Mouse (Mus musculus) stomach, postnatal 0 days (tissue): ENCODE results near the gene 1700015G11Rik. TPM values are rescaled to one million over a fixed set of nuclear protein-coding genes. Genes with fewer than 3 reads are reported as not detected.
A peak's percentile ranks its signal among the peaks of the same experiment; 100 is the strongest.

Experiments
- ATAC-seq: fragments of 200-750 bp; cut with Nextera tagmentation; 2 replicates; pipeline ENCODE4 v1.8.0; 2017; ENCODE audit not compliant: low FRiP score, low TSS enrichment
- DNase-seq: peaks from one replicate; pipeline ENCODE4 v3.0.0-alpha.2; 2016; ENCODE audit warnings: low spot score
- H3K27ac ChIP-seq: fragments of 300-500 bp; sonication (generic); replicated peaks from 2 replicates; pipeline ENCODE4 v1.5.1; 2014; ENCODE audit warnings: mild to moderate bottlenecking, control low read depth
- H3K27me3 ChIP-seq: fragments of 300-500 bp; sonication (generic); 2 replicates; pipeline ENCODE4 v1.6.1; 2014; ENCODE audit warnings: low read length; ENCODE audit not compliant: control insufficient read depth, insufficient read depth
- H3K36me3 ChIP-seq: fragments of 300-500 bp; sonication (generic); 2 replicates; pipeline ENCODE4 v1.6.1; 2014; ENCODE audit warnings: low read length, mixed read lengths; ENCODE audit not compliant: control insufficient read depth, insufficient read depth
- H3K4me1 ChIP-seq: fragments of 300-500 bp; sonication (generic); replicated peaks from 2 replicates; pipeline ENCODE4 v1.6.1; 2014; ENCODE audit warnings: antibody characterized with exemption; ENCODE audit not compliant: control insufficient read depth, insufficient read depth
- H3K4me2 ChIP-seq: fragments of 300-500 bp; sonication (generic); replicated peaks from 2 replicates; pipeline ENCODE4 v1.6.1; 2014; ENCODE audit warnings: low read depth, mild to moderate bottlenecking, control low read depth, moderate library complexity
- H3K4me3 ChIP-seq: fragments of 300-500 bp; sonication (generic); 2 replicates; pipeline ENCODE4 v1.5.1; 2014; ENCODE audit warnings: low read depth, low read length, control low read depth
- H3K9ac ChIP-seq: fragments of 300-500 bp; sonication (generic); 2 replicates; pipeline ENCODE4 v1.6.1; 2014; ENCODE audit warnings: mild to moderate bottlenecking, low read length, control low read depth, mixed read lengths
- H3K9me3 ChIP-seq: fragments of 300-500 bp; sonication (generic); 2 replicates; pipeline ENCODE4 v1.6.1; 2016; ENCODE audit warnings: low read length; ENCODE audit not compliant: control insufficient read depth
- CTCF ChIP-seq: IDR thresholded peaks from 2 replicates; pipeline ENCODE4 v1.5.1; 2016; ENCODE audit warnings: antibody characterized with exemption, low read depth, mild to moderate bottlenecking, moderate library complexity
- EP300 ChIP-seq: optimal IDR thresholded peaks from 2 replicates; pipeline ENCODE3; 2016; ENCODE audit warnings: antibody characterized with exemption
- WGBS: fragments of 180-500 bp; shearing (Covaris S2); extraction: QIAGEN DNeasy Blood & Tissue Kit; methylation state at CpG from one replicate; pipeline ENCODE4 v1.1.7; 2014; 5-methylcytosine and 5-hydroxymethylcytosine counted together
- polyA plus RNA-seq: library from polyadenylated mRNA; unstranded; fragments of >200 nt; fragmentation: Nextera tagmentation; extraction: Ambion mirVana; gene quantifications from 2 replicates; pipeline ENCODE4 v1.2.1, GENCODE M21; 2015

Gene 1700015G11Rik
- polyA plus RNA-seq, 1 experiment from 2014 or later: not detected

- Histone ChIP-seq H3K36me3 (no peaks in the 10 kb centered on the region), H3K4me1 (no peaks in the 10 kb centered on the region), H3K27ac (no peak overlapping the region), H3K4me3 (no peak overlapping the region), H3K9me3 (no peaks in the 10 kb centered on the region), H3K9ac (no peak overlapping the region), H3K27me3 (no peaks in the 10 kb centered on the region), H3K4me2 (no peak overlapping the region)
- TF ChIP-seq CTCF: no peak
- TF ChIP-seq EP300: no peak
- ATAC-seq (no peak), DNase-seq (no peak)
- WGBS: 77% methylated on average over 4 of the region's 4 CpGs
Observed at GRCm38 (mm10) chr7:52022039-52022438, 6.5 kb upstream of the 1700015G11Rik start.

GRCm38 (mm10) chr7:52015180-52015579, 348 bp downstream of the 1700015G11Rik start:
- TF ChIP-seq CTCF: no peak
- TF ChIP-seq EP300: no peak
- H3K36me3 ChIP-seq: no peaks in the 10 kb centered on the region
- no peak overlapping the region for H3K9ac ChIP-seq
- no peak overlapping the region for H3K4me2 ChIP-seq
- no peak overlapping the region for H3K27ac ChIP-seq
- H3K9me3 ChIP-seq: no peaks in the 10 kb centered on the region
- DNase-seq: no peak
- H3K27me3 ChIP-seq: no peaks in the 10 kb centered on the region
- H3K4me1 ChIP-seq: no peaks in the 10 kb centered on the region
- 93% methylated on average over 1 of the region's 1 CpGs for WGBS
- H3K4me3 ChIP-seq: no peak overlapping the region
- no peak for ATAC-seq

- no peak overlapping the region for H3K4me3 ChIP-seq
- H3K36me3 ChIP-seq: no peaks in the 10 kb centered on the region
- ATAC-seq (no peak), DNase-seq (no peak)
- no peak overlapping the region for H3K27ac ChIP-seq
- H3K4me2 ChIP-seq: no peak overlapping the region
- no peaks in the 10 kb centered on the region for H3K9me3 ChIP-seq
- no peaks in the 10 kb centered on the region for H3K27me3 ChIP-seq
- H3K9ac ChIP-seq: no peak overlapping the region
- WGBS: 68% methylated on average over 7 of the region's 7 CpGs
- no peak for TF ChIP-seq CTCF
- no peak for TF ChIP-seq EP300
- no peaks in the 10 kb centered on the region for H3K4me1 ChIP-seq
Observed at GRCm38 (mm10) chr7:52013457-52013856, 2.1 kb downstream of the 1700015G11Rik start.

- no peak overlapping the region for H3K4me3 ChIP-seq
- 74% methylated on average over 2 of the region's 2 CpGs for WGBS
- no peak for TF ChIP-seq EP300
- TF ChIP-seq CTCF: no peak
- DNase-seq (no peak), ATAC-seq (no peak)
- H3K27me3 ChIP-seq: no peaks in the 10 kb centered on the region
- no peaks in the 10 kb centered on the region for H3K4me1 ChIP-seq
- H3K36me3 ChIP-seq: no peaks in the 10 kb centered on the region
- H3K9me3 ChIP-seq: no peaks in the 10 kb centered on the region
- H3K9ac ChIP-seq: no peak overlapping the region
- H3K27ac ChIP-seq: no peak overlapping the region
- no peak overlapping the region for H3K4me2 ChIP-seq
Observed at GRCm38 (mm10) chr7:52007138-52007537, 8.4 kb downstream of the 1700015G11Rik start.

DNA sequence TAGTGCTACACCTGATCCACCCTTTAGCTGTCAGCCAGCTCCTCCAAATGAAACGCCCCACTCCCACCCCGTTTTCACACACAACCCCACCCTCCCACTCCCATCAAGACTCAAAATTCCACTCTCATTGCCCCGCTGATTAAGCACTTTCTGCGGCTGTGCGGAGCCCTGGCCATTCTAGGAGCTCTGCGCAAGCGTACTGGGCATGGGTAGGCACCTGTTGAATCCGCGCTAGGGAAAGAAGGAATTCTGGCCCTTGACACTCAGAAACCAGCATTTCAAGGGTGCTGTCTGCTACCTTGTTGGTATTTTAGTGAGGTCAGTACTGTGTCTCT, 9.3 kb downstream of the 1700015G11Rik start:
- ATAC-seq (no peak), DNase-seq (no peak)
- TF ChIP-seq CTCF (no peak), EP300 (no peak)
- peak overlapping the region; percentile 77 for H3K4me2 ChIP-seq
- WGBS: 2% methylated on average over 9 of the region's 9 CpGs
- 0 out of 2 replicates have a peak overlapping the region, but pooled peaks have one; percentile 4 for H3K9ac ChIP-seq
- H3K27ac ChIP-seq: peak overlapping the region; percentile 25
- peak overlapping the region; percentile 61 for H3K4me3 ChIP-seq
- H3K4me1 ChIP-seq: no peaks in the 10 kb centered on the region
- H3K9me3 ChIP-seq: no peaks in the 10 kb centered on the region
- H3K27me3 ChIP-seq: no peaks in the 10 kb centered on the region
- H3K36me3 ChIP-seq: no peaks in the 10 kb centered on the region

- Histone ChIP-seq H3K4me3 (peak within 1 kb of the TSS; percentile 61), H3K9me3 (no peaks in the 10 kb centered on the region), H3K4me2 (peak within 1 kb of the TSS; percentile 77), H3K9ac (peak within 1 kb of the TSS; percentile 68), H3K27ac (peak within 1 kb of the TSS; percentile 58), H3K27me3 (no peaks in the 10 kb centered on the region), H3K4me1 (no peaks in the 10 kb centered on the region), H3K36me3 (no peaks in the 10 kb centered on the region)
- under 1% methylated on average over 33 of the region's 47 CpGs for WGBS
- peak; percentile 98 for DNase-seq
- peak; percentile 97 for ATAC-seq
- TF ChIP-seq EP300 (no peak), CTCF (no peak)
Observed at GRCm38 (mm10) chr7:52005511-52006295, 9.8 kb downstream of the 1700015G11Rik start, which contains the start of gene Svip. Gene Svip, minus strand, starts transcription at chr7:52006018.
